Mouse (Mus musculus): Measurements from ENCODE around the gene Spata31d1d. TPM values are rescaled to one million over a fixed set of nuclear protein-coding genes. Genes with fewer than 3 reads are reported as not detected.
"Not testable (repeated sequence)": the region's sequence is repeated elsewhere in the genome, so short reads cannot be mapped to it uniquely, and the experiment has no call there.

Spata31d1d gene
- polyA plus RNA-seq, 1 experiment from 2014 or later, result not detected

- 61% methylated on average over 6 of the region's 6 CpGs for WGBS
- Histone ChIP-seq H3K9ac (ENCODE audit: low read length) (no peak overlapping the region), H3K9me3 (ENCODE audit: control insufficient read depth, low read length) (no peaks in the 10 kb centered on the region), H3K4me3 (ENCODE audit: control insufficient read depth in 1 of 2, insufficient read depth in 1 of 2, low read depth in 1 of 2, low read length in 2 of 2) (no peak overlapping the region), H3K4me2 (ENCODE audit: low read length) (no peak overlapping the region), H3K36me3 (ENCODE audit: control insufficient read depth, insufficient read depth, low read length) (no peaks in the 10 kb centered on the region), H3K27me3 (ENCODE audit: control insufficient read depth, insufficient read depth, low read length) (no peaks in the 10 kb centered on the region), H3K27ac (replicated peaks in 1 of 2; ENCODE audit: control insufficient read depth in 1 of 2, insufficient read depth in 1 of 2, low read depth in 2 of 2, low read length in 2 of 2) (no peak overlapping the region), H3K4me1 (ENCODE audit: control insufficient read depth in 2 of 2, insufficient read depth in 2 of 2, low read length in 2 of 2) (peaks cover 0 to 2% of the 10 kb centered on the region in 2 experiments; a peak in 1 of 4 replicates)
- no peak for ATAC-seq (ENCODE audit: insufficient number of reproducible peaks, insufficient read depth, low FRiP score, low read depth)
These were observed 14.6 kb upstream of the Spata31d1d start for GRCm38 (mm10) chr13:59746164-59746563.

- Histone ChIP-seq H3K4me1 (ENCODE audit: control insufficient read depth in 2 of 2, insufficient read depth in 2 of 2, low read length in 2 of 2) (peaks cover 0 to 5% of the 10 kb centered on the region in 2 experiments; a peak in 1 of 4 replicates), H3K9ac (ENCODE audit: low read length) (no peak overlapping the region), H3K36me3 (ENCODE audit: control insufficient read depth, insufficient read depth, low read length) (no peaks in the 10 kb centered on the region), H3K9me3 (ENCODE audit: control insufficient read depth, low read length) (no peaks in the 10 kb centered on the region), H3K27me3 (ENCODE audit: control insufficient read depth, insufficient read depth, low read length) (no peaks in the 10 kb centered on the region), H3K4me2 (ENCODE audit: low read length) (no peak overlapping the region), H3K27ac (replicated peaks in 1 of 2; ENCODE audit: control insufficient read depth in 1 of 2, insufficient read depth in 1 of 2, low read depth in 2 of 2, low read length in 2 of 2) (no peak overlapping the region), H3K4me3 (ENCODE audit: control insufficient read depth in 1 of 2, insufficient read depth in 1 of 2, low read depth in 1 of 2, low read length in 2 of 2) (no peak overlapping the region)
- 66% methylated on average over 6 of the region's 6 CpGs for WGBS
- no peak for ATAC-seq (ENCODE audit: insufficient number of reproducible peaks, insufficient read depth, low FRiP score, low read depth)
These were observed 13.9 kb upstream of the Spata31d1d start for GRCm38 (mm10) chr13:59745462-59745861.

- H3K9ac ChIP-seq (ENCODE audit: low read length), result no peak overlapping the region
- ATAC-seq (ENCODE audit: insufficient number of reproducible peaks, insufficient read depth, low FRiP score, low read depth), result no peak
- no peak overlapping the region for H3K4me2 ChIP-seq (ENCODE audit: low read length)
- peaks cover 0 to 5% of the 10 kb centered on the region in 2 experiments; a peak in 1 of 4 replicates for H3K4me1 ChIP-seq (ENCODE audit: control insufficient read depth in 2 of 2, insufficient read depth in 2 of 2, low read length in 2 of 2)
- no peaks in the 10 kb centered on the region for H3K9me3 ChIP-seq (ENCODE audit: control insufficient read depth, low read length)
- no peaks in the 10 kb centered on the region for H3K36me3 ChIP-seq (ENCODE audit: control insufficient read depth, insufficient read depth, low read length)
- no peaks in the 10 kb centered on the region for H3K27me3 ChIP-seq (ENCODE audit: control insufficient read depth, insufficient read depth, low read length)
- H3K27ac ChIP-seq (replicated peaks in 1 of 2; ENCODE audit: control insufficient read depth in 1 of 2, insufficient read depth in 1 of 2, low read depth in 2 of 2, low read length in 2 of 2), result no peak overlapping the region
- 67% methylated on average over 10 of the region's 10 CpGs for WGBS
- no peak overlapping the region for H3K4me3 ChIP-seq (ENCODE audit: control insufficient read depth in 1 of 2, insufficient read depth in 1 of 2, low read depth in 1 of 2, low read length in 2 of 2)
These were observed 10.1 kb upstream of the Spata31d1d start for GRCm38 (mm10) chr13:59741697-59742096.

GRCm38 (mm10) chr13:59741096-59741495, 9.5 kb upstream of the Spata31d1d start:
- Histone ChIP-seq H3K4me3 (ENCODE audit: control insufficient read depth in 1 of 2, insufficient read depth in 1 of 2, low read depth in 1 of 2, low read length in 2 of 2) (no peak overlapping the region), H3K27me3 (ENCODE audit: control insufficient read depth, insufficient read depth, low read length) (no peaks in the 10 kb centered on the region), H3K4me2 (ENCODE audit: low read length) (no peak overlapping the region), H3K27ac (replicated peaks in 1 of 2; ENCODE audit: control insufficient read depth in 1 of 2, insufficient read depth in 1 of 2, low read depth in 2 of 2, low read length in 2 of 2) (no peak overlapping the region), H3K36me3 (ENCODE audit: control insufficient read depth, insufficient read depth, low read length) (no peaks in the 10 kb centered on the region), H3K4me1 (ENCODE audit: control insufficient read depth in 2 of 2, insufficient read depth in 2 of 2, low read length in 2 of 2) (peaks cover 0 to 5% of the 10 kb centered on the region in 2 experiments; a peak in 1 of 4 replicates), H3K9me3 (ENCODE audit: control insufficient read depth, low read length) (no peaks in the 10 kb centered on the region), H3K9ac (ENCODE audit: low read length) (no peak overlapping the region)
- 60% methylated on average over 11 of the region's 11 CpGs for WGBS
- no peak for ATAC-seq (ENCODE audit: insufficient number of reproducible peaks, insufficient read depth, low FRiP score, low read depth)

GRCm38 (mm10) chr13:59739397-59739796, 7.8 kb upstream of the Spata31d1d start:
- peaks cover 0 to 5% of the 10 kb centered on the region in 2 experiments; a peak in 1 of 4 replicates for H3K4me1 ChIP-seq (ENCODE audit: control insufficient read depth in 2 of 2, insufficient read depth in 2 of 2, low read length in 2 of 2)
- H3K9ac ChIP-seq (ENCODE audit: low read length), result no peak overlapping the region
- H3K9me3 ChIP-seq (ENCODE audit: control insufficient read depth, low read length), result no peaks in the 10 kb centered on the region
- H3K4me3 ChIP-seq (ENCODE audit: control insufficient read depth in 1 of 2, insufficient read depth in 1 of 2, low read depth in 1 of 2, low read length in 2 of 2), result no peak overlapping the region
- H3K27me3 ChIP-seq (ENCODE audit: control insufficient read depth, insufficient read depth, low read length), result no peaks in the 10 kb centered on the region
- no peak overlapping the region for H3K4me2 ChIP-seq (ENCODE audit: low read length)
- no peak for ATAC-seq (ENCODE audit: insufficient number of reproducible peaks, insufficient read depth, low FRiP score, low read depth)
- H3K36me3 ChIP-seq (ENCODE audit: control insufficient read depth, insufficient read depth, low read length), result no peaks in the 10 kb centered on the region
- H3K27ac ChIP-seq (replicated peaks in 1 of 2; ENCODE audit: control insufficient read depth in 1 of 2, insufficient read depth in 1 of 2, low read depth in 2 of 2, low read length in 2 of 2), result no peak overlapping the region
- 82% methylated on average over 4 of the region's 4 CpGs for WGBS

- Histone ChIP-seq H3K4me1 (ENCODE audit: control insufficient read depth in 2 of 2, insufficient read depth in 2 of 2, low read length in 2 of 2) (peaks cover 0 to 5% of the 10 kb centered on the region in 2 experiments; a peak in 1 of 4 replicates), H3K27ac (replicated peaks in 1 of 2; ENCODE audit: control insufficient read depth in 1 of 2, insufficient read depth in 1 of 2, low read depth in 2 of 2, low read length in 2 of 2) (no peak overlapping the region), H3K4me3 (ENCODE audit: control insufficient read depth in 1 of 2, insufficient read depth in 1 of 2, low read depth in 1 of 2, low read length in 2 of 2) (no peak overlapping the region), H3K4me2 (ENCODE audit: low read length) (no peak overlapping the region), H3K9me3 (ENCODE audit: control insufficient read depth, low read length) (no peaks in the 10 kb centered on the region), H3K27me3 (ENCODE audit: control insufficient read depth, insufficient read depth, low read length) (no peaks in the 10 kb centered on the region), H3K9ac (ENCODE audit: low read length) (no peak overlapping the region), H3K36me3 (ENCODE audit: control insufficient read depth, insufficient read depth, low read length) (no peaks in the 10 kb centered on the region)
- ATAC-seq (ENCODE audit: insufficient number of reproducible peaks, insufficient read depth, low FRiP score, low read depth), result no peak
- 88% methylated on average over 2 of the region's 2 CpGs for WGBS
These were observed 6.9 kb upstream of the Spata31d1d start for GRCm38 (mm10) chr13:59738455-59738854.

- 23% methylated on average over 3 of the region's 3 CpGs for WGBS
- ATAC-seq (ENCODE audit: insufficient number of reproducible peaks, insufficient read depth, low FRiP score, low read depth), result no peak
- H3K9ac ChIP-seq (ENCODE audit: low read length), result no peak overlapping the region
- no peaks in the 10 kb centered on the region for H3K9me3 ChIP-seq (ENCODE audit: control insufficient read depth, low read length)
- H3K27ac ChIP-seq (replicated peaks in 1 of 2; ENCODE audit: control insufficient read depth in 1 of 2, insufficient read depth in 1 of 2, low read depth in 2 of 2, low read length in 2 of 2), result no peak overlapping the region
- H3K36me3 ChIP-seq (ENCODE audit: control insufficient read depth, insufficient read depth, low read length), result no peaks in the 10 kb centered on the region
- no peaks in the 10 kb centered on the region for H3K27me3 ChIP-seq (ENCODE audit: control insufficient read depth, insufficient read depth, low read length)
- no peak overlapping the region for H3K4me3 ChIP-seq (ENCODE audit: control insufficient read depth in 1 of 2, insufficient read depth in 1 of 2, low read depth in 1 of 2, low read length in 2 of 2)
- no peak overlapping the region for H3K4me2 ChIP-seq (ENCODE audit: low read length)
- no peaks in the 10 kb centered on the region for H3K4me1 ChIP-seq (ENCODE audit: control insufficient read depth in 2 of 2, insufficient read depth in 2 of 2, low read length in 2 of 2)
These were observed 3.6 kb upstream of the Spata31d1d start for GRCm38 (mm10) chr13:59735190-59735589.

GRCm38 (mm10) chr13:59734347-59734746, 2.8 kb upstream of the Spata31d1d start:
- not testable (repeated sequence) for H3K4me3 ChIP-seq (ENCODE audit: control insufficient read depth in 1 of 2, insufficient read depth in 1 of 2, low read depth in 1 of 2, low read length in 2 of 2); ATAC-seq (ENCODE audit: insufficient number of reproducible peaks, insufficient read depth, low FRiP score, low read depth)
- WGBS, result 38% methylated on average over 6 of the region's 6 CpGs

More at GRCm38 (mm10) chr13:59734347-59734746, 2.8 kb upstream of the Spata31d1d start:
- not testable (repeated sequence) for H3K4me1 ChIP-seq (ENCODE audit: control insufficient read depth in 2 of 2, insufficient read depth in 2 of 2, low read length in 2 of 2); H3K4me2 ChIP-seq (ENCODE audit: low read length); H3K36me3 ChIP-seq (ENCODE audit: control insufficient read depth, insufficient read depth, low read length); H3K9ac ChIP-seq (ENCODE audit: low read length); H3K27ac ChIP-seq (replicated peaks in 1 of 2; ENCODE audit: control insufficient read depth in 1 of 2, insufficient read depth in 1 of 2, low read depth in 2 of 2, low read length in 2 of 2); H3K27me3 ChIP-seq (ENCODE audit: control insufficient read depth, insufficient read depth, low read length); H3K9me3 ChIP-seq (ENCODE audit: control insufficient read depth, low read length)
